Mouse (Mus musculus) heart, adult 8-10 months (tissue): ENCODE data around the gene F11r. TPM values are rescaled to one million over a fixed set of nuclear protein-coding genes. Genes with fewer than 3 reads are reported as not detected.

Experiments
- DNase-seq: peaks from one replicate; pipeline ENCODE4 v3.0.0; 2022; ENCODE audit warnings: low spot score
- total RNA-seq, 4 experiments: library from RNA; stranded (reverse); gene quantifications; 2 replicates each; pipeline ENCODE4 v1.2.4; 2022

The F11r gene
- total RNA-seq, 4 experiments from 2014 or later = 34.5 to 36.2 (median 35.6) TPM

GRCm38 (mm10) chr1:171438014-171438670, 807 bp downstream of the F11r start:
- DNase-seq = peak; percentile 35

- DNase-seq = peak; percentile 49
Measured at GRCm38 (mm10) chr1:171439072-171439471, 1.7 kb downstream of the F11r start.

DNA sequence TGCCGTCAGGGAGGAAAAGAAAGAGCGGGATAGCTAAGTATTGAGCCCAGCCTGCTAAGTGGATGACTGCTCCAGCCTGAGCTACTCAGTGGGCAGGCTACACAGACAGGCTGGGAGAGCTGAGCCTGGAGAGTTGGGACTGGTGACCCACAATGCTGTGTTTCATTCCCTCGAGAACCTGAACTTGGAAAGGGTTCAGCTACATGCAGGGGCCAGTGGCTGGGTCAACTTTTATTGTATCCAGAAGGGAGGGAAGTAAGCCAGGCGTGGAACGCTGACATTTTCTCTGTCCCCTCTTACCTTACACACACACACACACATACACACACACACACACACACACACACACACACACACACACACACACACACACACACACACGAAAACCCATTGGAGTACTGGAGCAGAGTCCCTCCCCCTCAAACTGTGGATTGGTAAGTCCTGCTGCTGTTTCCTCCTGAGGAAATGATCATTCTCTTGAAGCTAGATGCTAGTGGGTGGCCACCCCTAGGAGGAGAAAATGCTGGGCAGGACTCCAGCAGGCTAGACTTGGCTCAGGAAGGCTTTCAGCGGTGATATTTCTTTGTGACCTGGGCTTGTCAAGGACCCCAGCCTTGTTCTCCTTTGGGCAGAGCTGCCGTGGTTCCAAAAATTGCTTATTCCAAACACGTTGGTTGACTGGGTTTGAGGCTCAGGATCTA, 2.8 kb downstream of the F11r start:
- DNase-seq = peak; percentile 80

GRCm38 (mm10) chr1:171441466-171442412, 4.4 kb downstream of the F11r start:
- no peak for DNase-seq

DNA sequence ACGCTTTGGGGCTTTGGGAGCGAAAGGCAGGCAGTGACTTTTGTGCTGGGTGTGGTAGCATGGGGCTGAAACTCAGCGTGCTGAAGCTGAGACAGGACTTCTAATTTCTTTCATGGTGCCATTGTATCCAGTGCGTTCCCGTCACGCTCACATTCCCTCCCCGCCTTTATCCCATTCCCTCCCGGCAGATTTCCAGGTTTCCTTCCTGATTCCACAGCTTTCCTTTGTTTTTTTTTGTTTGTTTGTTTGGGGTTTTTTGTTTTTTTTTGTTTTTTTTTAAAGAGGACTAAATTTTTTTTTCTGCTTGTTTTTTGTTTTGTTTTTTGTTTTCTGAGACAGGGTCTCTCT, 5.1 kb downstream of the F11r start:
- DNase-seq = no peak

DNA sequence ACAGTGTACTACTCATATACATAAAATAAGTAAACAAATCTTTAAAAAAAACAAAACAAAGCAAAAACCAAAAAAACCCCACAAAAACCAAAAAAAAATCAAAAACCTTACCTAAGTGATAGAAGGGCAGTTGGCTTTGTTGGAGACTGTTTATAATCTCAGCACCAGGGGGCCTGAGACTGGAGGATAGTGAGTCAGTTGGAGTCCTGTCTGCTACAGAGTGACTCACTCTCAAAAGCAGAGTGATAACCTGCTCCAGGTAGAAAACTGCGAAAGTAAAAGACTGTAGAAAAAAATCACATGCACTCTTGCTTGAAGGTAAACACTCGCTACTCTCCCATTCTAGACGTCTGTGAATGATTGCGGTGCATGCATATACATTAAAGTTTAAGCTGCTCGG, 7.7 kb downstream of the F11r start:
- DNase-seq = no peak

GRCm38 (mm10) chr1:171446854-171447253, 9.5 kb downstream of the F11r start:
- DNase-seq = no peak

DNA sequence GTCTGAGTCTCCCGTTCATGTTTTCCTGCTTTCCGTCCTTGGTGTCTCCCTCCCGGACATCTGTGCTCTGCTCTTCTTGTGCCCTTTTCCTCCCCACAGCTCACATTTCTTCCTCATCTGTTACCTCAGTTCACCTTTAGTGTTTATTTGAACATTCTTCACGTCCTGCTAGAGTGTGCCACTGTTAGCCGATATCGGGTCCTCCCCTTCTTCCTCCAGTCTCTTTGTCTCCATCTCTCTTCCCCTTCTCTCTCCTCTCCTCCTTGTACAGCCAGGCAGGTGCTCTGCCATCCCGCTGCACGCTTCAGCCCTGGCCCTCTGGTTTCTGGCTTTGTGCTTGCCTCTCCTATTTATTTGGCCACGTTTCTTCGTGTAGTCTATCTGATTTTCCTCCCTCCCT, 10.4 kb downstream of the F11r start:
- DNase-seq = no peak

- no peak for DNase-seq
Measured at GRCm38 (mm10) chr1:171450062-171450461, 12.7 kb downstream of the F11r start.

DNA sequence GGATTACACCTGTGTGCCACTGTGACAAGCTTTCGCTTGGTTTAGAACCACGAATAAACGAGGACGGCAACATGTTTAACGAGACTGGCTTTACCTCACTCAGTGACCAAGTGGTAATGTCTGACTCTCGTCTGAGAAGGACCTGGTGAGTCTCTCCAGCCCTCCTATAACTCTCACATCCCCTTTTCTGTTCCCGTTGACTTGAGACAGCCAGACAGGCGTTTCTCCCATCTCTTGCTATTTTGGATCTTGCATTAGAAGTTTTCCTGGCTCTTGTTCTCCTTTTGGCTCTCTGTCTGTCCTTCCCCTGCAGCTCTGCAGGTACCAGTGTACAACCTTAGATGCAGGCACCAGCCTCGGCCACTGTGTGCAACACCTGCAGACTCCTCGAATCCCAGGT, 13.7 kb downstream of the F11r start:
- DNase-seq = no peak

- no peak for DNase-seq
Measured at GRCm38 (mm10) chr1:171452522-171452921, 15.2 kb downstream of the F11r start.

DNA sequence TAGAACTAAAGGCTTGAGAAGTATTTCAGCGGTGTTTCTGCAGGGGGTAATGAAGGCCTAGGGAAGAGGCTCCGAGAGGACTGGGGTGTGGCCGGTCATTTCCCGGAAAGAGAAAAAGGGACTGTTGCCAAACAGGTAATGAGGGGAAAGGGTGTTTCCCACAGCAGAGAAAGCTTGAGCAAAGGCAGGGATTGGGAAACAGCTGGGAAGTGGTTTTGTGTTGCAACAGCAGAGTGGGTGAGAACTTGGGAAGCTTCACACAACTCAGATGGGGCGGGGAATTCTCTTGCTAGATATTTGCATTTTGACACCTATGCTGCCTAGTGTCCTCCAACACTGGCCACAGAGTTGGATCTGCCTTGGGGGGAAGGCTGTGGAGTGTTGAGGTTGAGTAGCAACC, 15.6 kb downstream of the F11r start:
- DNase-seq = peak; percentile 64

DNA sequence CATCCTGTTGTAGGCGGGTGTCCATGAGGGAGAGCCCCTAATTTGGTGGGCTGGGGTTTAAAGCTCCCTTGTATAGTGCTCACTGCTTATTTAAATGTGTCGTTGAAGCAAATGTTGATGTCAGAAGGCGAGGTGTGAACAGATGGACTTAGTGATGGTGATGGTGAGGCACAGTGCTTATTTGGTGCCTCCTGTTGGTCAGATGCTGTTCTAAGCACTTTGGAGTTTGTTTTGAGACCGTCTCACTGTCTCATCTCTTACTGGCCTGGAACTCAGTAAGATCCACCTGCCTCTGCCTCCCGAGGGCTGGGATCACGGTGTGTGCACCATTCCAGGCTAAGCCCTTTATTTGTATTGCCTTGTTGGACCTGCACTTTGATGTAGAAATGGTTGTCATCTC, 17.6 kb downstream of the F11r start:
- DNase-seq = no peak

GRCm38 (mm10) chr1:171457568-171457967, 20.2 kb downstream of the F11r start:
- no peak for DNase-seq

- DNase-seq = no peak
Measured at GRCm38 (mm10) chr1:171459791-171460190, 22.5 kb downstream of the F11r start.

DNA sequence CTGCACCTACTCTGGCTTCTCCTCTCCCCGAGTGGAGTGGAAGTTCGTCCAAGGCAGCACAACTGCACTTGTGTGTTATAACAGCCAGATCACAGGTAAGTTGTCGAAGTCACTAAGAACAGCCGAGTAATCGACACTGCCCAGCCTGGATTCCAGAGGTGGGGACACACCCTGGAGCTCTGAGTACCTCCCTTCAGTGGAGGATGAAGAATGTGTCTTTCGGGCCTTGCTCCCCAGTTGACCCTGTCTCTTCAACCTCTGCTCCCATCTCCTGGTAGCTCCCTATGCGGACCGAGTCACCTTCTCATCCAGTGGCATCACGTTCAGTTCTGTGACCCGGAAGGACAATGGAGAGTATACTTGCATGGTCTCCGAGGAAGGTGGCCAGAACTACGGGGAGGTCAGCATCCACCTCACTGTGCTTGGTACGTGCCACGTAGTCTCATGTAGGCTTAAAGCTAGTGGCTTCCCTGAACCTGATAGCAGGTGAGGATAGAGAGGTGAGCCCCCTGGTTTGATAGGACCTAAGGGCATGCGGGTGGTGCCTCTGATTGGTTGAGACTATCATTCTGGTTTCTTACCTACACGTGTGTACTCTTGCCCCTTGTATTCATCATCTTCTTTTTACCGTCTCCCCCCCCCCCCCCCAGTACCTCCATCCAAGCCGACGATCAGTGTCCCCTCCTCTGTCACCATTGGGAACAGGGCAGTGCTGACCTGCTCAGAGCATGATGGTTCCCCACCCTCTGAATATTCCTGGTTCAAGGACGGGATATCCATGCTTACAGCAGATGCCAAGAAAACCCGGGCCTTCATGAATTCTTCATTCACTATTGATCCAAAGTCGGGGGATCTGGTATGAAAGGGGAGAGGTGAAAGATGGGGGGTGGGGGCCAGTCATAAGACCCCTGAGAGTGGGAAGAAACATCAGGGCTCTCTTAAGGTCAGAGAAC, 23.5 kb downstream of the F11r start:
- no peak for DNase-seq

DNA sequence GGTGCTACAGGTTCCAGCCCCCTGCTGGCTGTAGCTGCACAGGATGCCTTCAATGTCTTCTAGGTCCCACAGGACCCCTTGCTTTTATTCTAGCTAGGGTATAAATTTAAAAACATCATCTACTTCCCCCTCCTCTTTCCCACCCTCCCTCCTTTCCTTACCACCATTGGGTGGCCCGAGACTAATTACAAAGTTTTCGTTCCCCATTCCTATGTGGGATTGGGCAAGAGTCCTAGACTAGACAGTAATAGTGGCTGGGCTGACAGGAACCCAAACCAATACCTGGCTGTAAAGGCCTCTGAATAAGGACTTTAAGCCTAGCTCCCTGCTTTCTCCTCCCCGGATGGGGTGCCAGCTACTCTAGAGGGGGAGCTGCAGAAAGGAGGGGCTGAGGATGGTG, 25.8 kb downstream of the F11r start:
- DNase-seq = no peak

GRCm38 (mm10) chr1:171465749-171466412, 28.5 kb downstream of the F11r start:
- no peak for DNase-seq

DNA sequence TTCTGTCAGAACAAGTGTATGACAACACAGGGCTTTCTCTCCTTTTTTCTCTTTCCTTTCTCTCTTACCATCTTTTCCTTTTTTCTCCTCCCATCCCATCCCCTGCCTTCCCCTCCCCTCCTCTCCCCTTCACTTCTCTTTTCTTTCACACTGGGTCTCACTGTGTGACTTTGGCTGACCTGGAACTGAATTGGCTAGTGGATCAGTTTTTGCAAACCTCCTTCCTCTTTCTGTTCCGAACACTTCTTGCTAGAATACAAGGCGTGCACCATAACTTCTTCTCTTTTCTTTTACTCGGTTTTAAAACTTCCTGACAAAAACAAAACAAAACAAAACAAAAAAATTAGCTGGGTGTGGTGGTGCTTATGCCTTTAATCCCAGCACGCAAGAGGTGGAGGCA, 29.2 kb downstream of the F11r start:
- no peak for DNase-seq

DNA sequence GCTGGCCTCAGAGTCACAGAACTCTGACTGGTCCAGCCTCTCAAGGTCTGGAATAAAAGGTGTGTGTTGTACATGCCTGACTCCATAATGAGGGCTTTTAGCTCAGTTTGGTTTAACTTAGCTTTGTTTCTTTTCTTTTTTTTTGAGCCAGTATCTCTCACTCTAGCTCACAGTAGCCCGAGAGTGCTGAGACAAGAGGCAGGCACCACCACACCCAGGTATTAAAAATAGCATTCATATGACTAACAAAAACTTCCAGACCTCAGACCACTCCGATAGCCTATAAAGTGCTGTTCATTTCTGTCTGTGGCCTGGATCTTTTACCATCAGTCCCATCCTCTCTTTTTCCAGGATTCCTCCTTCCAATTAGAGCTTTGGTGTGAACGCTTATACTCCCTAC, 32.3 kb downstream of the F11r start:
- DNase-seq = no peak

GRCm38 (mm10) chr1:171470371-171470871, 33.1 kb downstream of the F11r start:
- DNase-seq = peak; percentile 48
